Mouse (Mus musculus) C3H10T1/2 (cell line): ENCODE data around the gene Kdm6b. TPM values are rescaled to one million over a fixed set of nuclear protein-coding genes. Genes with fewer than 3 reads are reported as not detected.

Experiments
- polyA plus RNA-seq, 2 experiments: library from polyadenylated mRNA; unstranded; fragments of >200 nt; fragmentation: generic; extraction: Trizol; gene quantifications; one replicate each; pipeline ENCODE4 v1.2.1; 2012; ENCODE audit warnings: missing spikeins in 2 of 2

The Kdm6b gene
- polyA plus RNA-seq = 10 to 100 TPM in 1 of 2 experiments, 1 to 10 TPM in 1; 1.5 to 25.3 TPM

GRCm38 (mm10) chr11:69413221-69414181, at the start of gene Kdm6b:
Gene Kdm6b (minus strand): TSS chr11:69413675.

DNA sequence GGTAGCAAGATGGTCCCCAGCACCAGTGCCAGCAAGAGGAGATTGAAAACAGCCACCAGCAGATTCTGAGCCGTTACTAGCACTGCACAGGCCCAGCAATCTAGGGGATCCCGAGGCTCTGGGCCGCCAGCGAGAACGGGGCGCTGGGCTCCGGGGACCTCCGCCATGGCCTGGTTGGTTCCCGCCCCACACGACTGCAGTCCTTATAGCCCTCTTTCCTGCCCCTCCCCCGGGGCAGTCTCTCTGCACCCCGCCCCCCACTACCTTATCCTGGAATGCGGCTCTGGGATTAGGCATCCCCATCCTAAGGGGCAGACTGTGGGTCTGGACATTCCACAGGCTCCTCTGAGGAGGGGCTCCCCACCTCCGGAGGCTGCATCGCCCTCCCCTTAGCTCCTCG, 15.4 kb downstream of the Kdm6b start, which contains the start of gene Tmem88:
Gene Tmem88 (minus strand): TSS at position 176 of the 400 bp plus-strand sequence.

GRCm38 (mm10) chr11:69395235-69395633, 18.2 kb downstream of the Kdm6b start, which contains the start of the genes Naa38 and Cyb5d1:
Gene Naa38 (plus strand): TSS chr11:69395487.
Gene Cyb5d1 (minus strand): TSS chr11:69395631.

DNA sequence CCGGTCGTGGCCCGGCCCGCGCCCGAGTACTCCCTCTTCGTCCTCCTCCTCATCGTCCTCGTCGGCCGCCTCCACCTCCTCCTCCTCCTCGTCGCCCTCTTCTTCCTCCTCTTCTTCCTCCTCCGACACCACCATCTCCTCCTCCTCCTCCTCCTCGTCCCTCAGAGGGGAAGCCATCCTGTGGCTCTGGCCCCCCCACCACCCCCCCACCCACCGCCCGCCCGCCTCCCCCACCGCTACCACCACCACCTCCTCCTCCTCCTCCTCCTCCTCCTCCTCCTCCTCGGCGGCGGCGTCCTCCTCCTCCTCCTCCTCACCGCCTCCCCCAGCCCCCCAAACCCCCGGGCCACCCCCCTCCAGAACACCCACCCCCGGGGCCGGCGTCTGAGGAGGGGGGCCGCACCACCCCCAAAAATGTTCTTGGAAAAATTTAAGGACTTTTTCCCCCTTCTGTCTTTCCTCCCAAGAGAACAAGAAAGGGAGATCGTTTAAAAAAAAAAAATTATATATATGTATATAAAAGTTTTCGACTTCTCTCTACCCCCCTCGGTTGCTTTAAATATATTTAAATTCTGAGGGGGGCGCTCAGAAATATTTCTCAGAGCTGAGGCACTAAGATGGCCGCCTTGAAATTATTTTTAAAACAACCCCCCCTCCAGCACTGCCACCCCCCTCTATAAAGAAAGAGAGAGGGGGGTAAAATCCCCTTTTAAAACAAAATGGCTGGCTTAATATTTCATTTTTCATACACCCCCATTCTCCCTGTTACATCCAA, 44.1 kb downstream of the Kdm6b start, which contains the start of gene Chd3:
Gene Chd3 (minus strand): TSS at position 192 of the 775 bp plus-strand sequence.

Other genes starting within 250 kb of the Kdm6b start
- gene Alox8, start 215.8 kb downstream of the Kdm6b start, polyA plus RNA-seq = under 1 TPM; 0.05 to 0.20 TPM
- gene Gucy2e, start 176.6 kb downstream of the Kdm6b start, polyA plus RNA-seq = under 1 TPM in 1 of 2 experiments, not detected in 1; 0.04 TPM
- 10 to 100 TPM in 1 of 2 experiments, 1 to 10 TPM in 1; 1.9 to 13.1 TPM for gene Cntrob, start 89.9 kb downstream of the Kdm6b start, polyA plus RNA-seq
- 100 to 1,000 TPM; 152 to 168 TPM for gene Trappc1, start 89.7 kb downstream of the Kdm6b start, polyA plus RNA-seq
- gene Kcnab3, start 87.4 kb downstream of the Kdm6b start, polyA plus RNA-seq = under 1 TPM; 0.41 to 0.76 TPM
- gene Rnf227, start 73.2 kb downstream of the Kdm6b start, polyA plus RNA-seq = under 1 TPM in 1 of 2 experiments, not detected in 1; 0.07 TPM
- 100 to 1,000 TPM in 1 of 2 experiments, 10 to 100 TPM in 1; 12.9 to 147 TPM for gene Chd3, start 44.3 kb downstream of the Kdm6b start, polyA plus RNA-seq
- 100 to 1,000 TPM; 320 to 328 TPM for gene Naa38, start 18.2 kb downstream of the Kdm6b start, polyA plus RNA-seq
- 10 to 100 TPM in 1 of 2 experiments, 1 to 10 TPM in 1; 1.2 to 16.0 TPM for gene Cyb5d1, start 18.0 kb downstream of the Kdm6b start, polyA plus RNA-seq
- gene Tmem88, start 15.4 kb downstream of the Kdm6b start, polyA plus RNA-seq = under 1 TPM; 0.33 TPM
- 1 to 10 TPM in 1 of 2 experiments, under 1 TPM in 1; 0.02 to 1.6 TPM for gene Dnah2, start 135.4 kb upstream of the Kdm6b start, polyA plus RNA-seq
- 1 to 10 TPM in 1 of 2 experiments, under 1 TPM in 1; 0.14 to 1.5 TPM for gene Efnb3, start 146.5 kb upstream of the Kdm6b start, polyA plus RNA-seq
- 10 to 100 TPM; 14.8 to 24.4 TPM for gene Wrap53, start 166.6 kb upstream of the Kdm6b start, polyA plus RNA-seq
- gene Trp53, start 166.7 kb upstream of the Kdm6b start, polyA plus RNA-seq = 100 to 1,000 TPM; 156 to 242 TPM
- gene Atp1b2, start 192.3 kb upstream of the Kdm6b start, polyA plus RNA-seq = 1 to 10 TPM in 1 of 2 experiments, under 1 TPM in 1; 0.05 to 1.3 TPM
- not detected for gene Shbg, start 204.2 kb upstream of the Kdm6b start, polyA plus RNA-seq
- 10 to 100 TPM in 1 of 2 experiments, 1 to 10 TPM in 1; 4.4 to 16.8 TPM for gene Sat2, start 208.3 kb upstream of the Kdm6b start, polyA plus RNA-seq
- gene Fxr2, start 219.3 kb upstream of the Kdm6b start, polyA plus RNA-seq = 10 to 100 TPM; 29.4 to 66.7 TPM
- under 1 TPM; 0.05 to 0.25 TPM for gene Sox15, start 241.6 kb upstream of the Kdm6b start, polyA plus RNA-seq
- gene Mpdu1, start 249.0 kb upstream of the Kdm6b start, polyA plus RNA-seq = 100 to 1,000 TPM in 1 of 2 experiments, 10 to 100 TPM in 1; 98.1 to 128 TPM